Mouse (Mus musculus): ENCODE data around the gene Spice1.

Gene Spice1

DNA sequence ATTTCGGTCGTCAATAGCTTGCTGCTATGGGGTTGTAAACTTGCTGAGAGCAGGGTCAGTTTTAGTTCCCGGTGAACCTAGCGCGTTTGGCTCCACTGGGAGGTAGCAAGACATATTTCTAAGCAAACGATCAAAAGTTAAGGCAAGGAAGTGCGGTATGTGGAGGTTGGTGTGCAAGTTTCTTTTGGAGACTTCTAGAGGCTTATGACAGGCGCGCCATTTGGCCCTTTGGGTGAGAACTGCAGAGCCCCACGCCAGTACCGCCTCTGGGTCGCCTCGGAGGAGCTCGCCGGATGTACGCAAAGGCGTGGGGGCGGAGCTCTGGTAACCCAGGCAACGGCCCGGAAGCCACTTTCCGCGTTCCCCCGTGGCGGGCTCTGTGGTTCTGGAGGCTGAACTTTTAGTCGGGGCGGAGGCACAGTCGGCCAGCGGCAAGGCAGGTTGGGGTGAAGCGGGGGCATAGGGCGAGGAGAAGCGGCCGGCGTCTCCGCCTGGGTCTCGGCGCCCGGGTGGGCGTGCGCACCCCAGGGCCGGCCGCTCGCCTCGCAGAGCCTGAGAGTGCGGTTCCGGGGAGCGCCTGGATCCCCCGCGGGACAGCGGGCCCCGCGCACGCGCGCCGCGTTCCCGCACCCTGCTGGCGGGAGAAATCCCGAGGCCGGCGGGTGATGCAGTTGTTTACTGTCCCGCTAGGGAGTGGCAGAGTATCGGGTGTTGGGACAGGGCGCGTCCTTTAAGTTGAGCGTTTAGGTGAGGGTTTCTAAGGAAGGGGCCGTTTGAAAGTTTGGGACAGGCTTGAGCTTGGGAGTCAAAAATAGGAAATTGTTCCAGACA, at the start of gene Spice1:
TSS of gene Spice1 (plus strand) at position 51 of the 831 bp plus-strand sequence.
- in situ Hi-C loops (cut with MboI; ENCODE audit: unreplicated experiment in 2 of 2) = no loop called here

GRCm38 (mm10) chr16:44299438-44300093, 47.4 kb upstream of the Spice1 start:
- in situ Hi-C loops (cut with MboI; ENCODE audit: unreplicated experiment in 2 of 2) = no loop called here

DNA sequence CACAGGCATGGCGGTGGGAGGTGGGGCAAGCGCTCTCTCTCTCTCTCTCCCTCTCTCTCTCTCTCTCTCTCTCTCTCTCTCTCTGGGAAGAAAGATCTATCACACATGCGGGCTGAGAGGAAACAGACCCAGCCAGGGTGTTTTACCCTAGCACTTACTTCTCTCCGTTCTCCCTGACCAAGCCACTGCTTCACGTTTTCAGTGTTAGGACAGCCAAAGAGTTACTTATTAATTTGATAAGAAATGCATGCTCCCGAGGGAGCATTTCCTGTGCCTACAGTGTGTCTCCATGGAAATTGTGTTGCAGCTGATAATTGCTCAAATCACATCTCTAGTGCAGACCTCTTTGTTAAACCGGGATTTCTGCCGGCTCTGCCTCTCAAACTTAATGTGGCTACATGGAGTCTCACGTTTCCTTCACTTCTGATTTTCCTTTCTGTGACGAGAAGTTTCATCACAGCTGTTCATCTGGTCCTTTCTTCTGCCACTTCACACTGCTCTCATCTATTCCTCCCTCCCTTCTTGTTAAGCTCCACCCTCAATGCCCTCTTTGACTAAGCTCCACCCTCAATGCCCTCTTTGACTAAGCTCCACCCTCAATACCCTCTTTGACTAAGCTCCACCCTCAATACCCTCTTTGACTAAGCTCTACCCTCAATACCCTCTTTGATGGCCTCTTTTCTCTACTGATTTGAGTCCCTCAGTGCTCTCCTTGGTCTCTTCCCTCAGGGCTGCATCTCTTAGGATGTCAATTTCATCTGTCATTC, 44.6 kb upstream of the Spice1 start:
- in situ Hi-C loops (cut with MboI; ENCODE audit: unreplicated experiment in 2 of 2) = no loop called here

- in situ Hi-C loops (cut with MboI; ENCODE audit: unreplicated experiment in 2 of 2) = no loop called here
Measured at GRCm38 (mm10) chr16:44303822-44304221, 43.1 kb upstream of the Spice1 start.

DNA sequence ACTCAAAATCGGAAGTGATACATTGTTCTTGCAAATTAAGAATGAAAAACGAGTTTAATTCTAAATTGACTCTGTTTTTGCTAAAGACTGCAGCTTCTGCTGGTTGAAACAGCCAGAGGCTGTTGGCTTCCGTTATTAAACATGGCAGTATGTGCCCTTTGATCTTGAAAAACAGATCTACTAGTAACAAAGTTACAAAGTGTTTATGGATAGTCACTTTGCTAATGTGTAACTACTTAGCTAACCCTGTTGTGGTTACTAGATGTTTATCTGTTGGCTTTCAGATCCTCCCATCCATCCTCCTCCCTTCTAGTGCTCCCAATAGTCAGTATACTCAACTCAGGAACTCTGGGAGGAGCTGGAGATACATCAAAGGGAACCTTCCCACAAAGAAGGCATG, 41.3 kb upstream of the Spice1 start:
- in situ Hi-C loops (cut with MboI; ENCODE audit: unreplicated experiment in 2 of 2) = no loop called here

DNA sequence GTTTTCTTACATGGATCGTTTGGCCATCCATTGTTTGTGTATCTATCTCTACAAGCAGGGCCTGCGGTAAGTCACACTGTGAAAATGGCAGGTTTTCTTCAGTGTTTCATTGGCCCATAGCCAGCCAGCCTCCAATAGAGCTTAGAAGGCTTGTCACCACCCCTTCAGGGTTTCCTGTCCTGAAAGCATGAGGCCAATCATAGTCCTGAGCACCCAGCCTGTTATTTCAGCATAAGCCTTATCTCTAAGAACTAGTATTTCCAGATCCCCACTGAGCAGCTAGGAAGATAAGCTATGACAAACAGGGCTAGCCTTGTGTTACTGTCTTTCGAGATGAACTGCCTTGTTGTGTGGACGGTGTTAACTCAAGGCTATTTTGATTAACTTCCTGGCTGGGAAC, 33.5 kb upstream of the Spice1 start:
- in situ Hi-C loops (cut with MboI; ENCODE audit: unreplicated experiment in 2 of 2) = no loop called here

- in situ Hi-C loops (cut with MboI; ENCODE audit: unreplicated experiment in 2 of 2) = no loop called here
Measured at GRCm38 (mm10) chr16:44316350-44316749, 30.6 kb upstream of the Spice1 start.

- in situ Hi-C loops (cut with MboI; ENCODE audit: unreplicated experiment in 2 of 2) = no loop called here
Measured at GRCm38 (mm10) chr16:44320232-44320631, 26.7 kb upstream of the Spice1 start.

- in situ Hi-C loops (cut with MboI; ENCODE audit: unreplicated experiment in 2 of 2) = no loop called here
Measured at GRCm38 (mm10) chr16:44328644-44329043, 18.3 kb upstream of the Spice1 start.

DNA sequence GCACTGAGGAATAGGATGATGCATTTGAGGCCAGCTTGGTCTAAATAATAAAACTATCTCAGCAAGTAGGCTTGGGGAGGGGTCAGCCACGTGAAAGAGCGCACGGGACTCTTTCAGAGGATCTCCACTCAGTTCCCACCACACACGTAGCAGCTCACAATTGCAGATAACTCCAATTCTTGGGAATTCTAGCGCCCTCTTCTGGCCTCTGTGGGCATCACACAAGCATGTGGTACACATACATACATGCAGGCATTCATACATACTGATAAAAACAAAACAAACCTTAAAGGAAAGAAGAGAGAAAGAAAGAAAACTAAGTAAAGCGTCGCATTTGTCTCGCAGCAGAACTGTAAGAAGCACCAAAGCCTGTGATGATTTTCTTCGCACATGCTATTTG, 16.3 kb upstream of the Spice1 start:
- in situ Hi-C loops (cut with MboI; ENCODE audit: unreplicated experiment in 2 of 2) = no loop called here

GRCm38 (mm10) chr16:44331154-44331553, 15.8 kb upstream of the Spice1 start:
- in situ Hi-C loops (cut with MboI; ENCODE audit: unreplicated experiment in 2 of 2) = no loop called here

DNA sequence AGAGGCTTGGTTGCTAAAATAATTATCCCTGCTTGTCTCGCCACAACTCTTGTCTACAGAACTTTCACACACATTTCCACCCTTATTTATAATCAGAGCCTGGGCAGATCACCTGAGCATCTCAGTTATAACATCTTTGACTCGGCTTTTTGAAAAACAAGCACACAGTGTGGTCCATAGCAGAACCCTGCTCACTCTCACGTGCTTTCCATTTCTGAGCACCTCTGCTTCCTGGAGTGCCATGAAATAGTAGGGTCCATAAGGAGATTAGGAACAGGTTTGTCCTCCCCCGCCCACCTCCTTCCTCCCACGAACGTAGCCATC, 15.3 kb upstream of the Spice1 start:
- in situ Hi-C loops (cut with MboI; ENCODE audit: unreplicated experiment in 2 of 2) = no loop called here

DNA sequence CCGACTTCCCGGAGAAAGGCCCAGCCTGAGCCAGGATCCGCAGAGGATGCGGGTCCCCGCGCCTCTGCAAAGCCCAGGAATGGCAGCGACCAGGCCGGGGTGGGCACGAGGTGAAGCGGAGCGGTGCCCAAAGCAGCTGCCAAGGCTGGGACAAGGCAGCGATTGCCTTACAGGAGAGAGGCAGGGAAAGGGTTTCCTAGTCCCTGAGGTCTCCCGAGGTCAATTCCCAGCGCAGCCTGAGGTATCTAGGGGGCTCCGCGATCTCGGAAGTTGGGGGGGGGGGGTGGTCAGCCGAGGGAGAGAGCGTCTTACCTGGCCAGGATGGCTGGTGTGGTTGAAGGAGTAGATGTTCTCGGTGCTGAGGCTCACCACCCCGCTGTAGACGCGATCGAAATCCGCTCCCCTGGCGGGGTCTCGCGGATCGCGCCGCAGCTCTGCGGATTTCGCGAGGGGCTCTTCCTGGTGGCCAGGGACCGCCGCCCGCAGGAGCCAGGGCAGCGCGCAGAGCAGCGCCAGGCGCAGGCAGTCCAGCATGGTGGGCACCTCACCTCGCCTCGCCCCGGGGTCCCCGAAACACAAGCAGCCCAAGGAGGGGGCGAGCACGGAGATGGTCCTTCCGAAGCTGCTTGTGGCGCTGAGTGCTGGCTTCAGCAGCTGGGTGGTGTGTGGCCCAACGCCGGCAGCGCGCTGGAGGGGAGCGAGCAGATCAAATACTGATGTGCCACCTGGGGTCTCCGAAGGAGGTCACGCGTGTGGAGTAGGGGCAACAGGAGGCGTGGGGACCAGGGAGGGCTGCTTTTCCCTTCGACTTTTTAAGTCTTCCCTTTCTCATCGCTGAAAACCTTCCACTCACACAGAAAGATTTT, 14.7 kb upstream of the Spice1 start:
- in situ Hi-C loops (cut with MboI; ENCODE audit: unreplicated experiment in 2 of 2) = no loop called here

- in situ Hi-C loops (cut with MboI; ENCODE audit: unreplicated experiment in 2 of 2) = no loop called here
Measured at GRCm38 (mm10) chr16:44332861-44333284, 14.0 kb upstream of the Spice1 start, which contains the start of gene Sidt1. Gene Sidt1, minus strand, starts transcription at chr16:44333196.

DNA sequence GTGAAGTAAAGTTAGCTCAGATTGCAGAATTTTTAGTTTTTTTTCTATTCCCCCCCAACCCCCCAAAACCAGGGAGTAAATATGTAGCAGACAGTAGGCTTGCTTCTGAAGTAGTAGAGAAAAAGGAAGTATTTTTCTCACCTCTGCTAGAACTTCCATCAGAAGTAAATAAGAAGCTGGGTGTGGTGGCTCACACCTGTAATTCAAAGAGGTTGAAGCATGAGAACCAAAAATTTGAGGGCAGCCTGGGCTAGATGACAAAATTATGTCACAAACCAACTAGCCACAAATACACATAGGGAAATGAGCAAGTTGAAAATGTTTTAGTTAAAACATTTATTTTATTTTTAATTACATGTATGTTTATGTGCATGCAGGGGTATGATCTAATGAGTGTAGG, 9.4 kb upstream of the Spice1 start:
- in situ Hi-C loops (cut with MboI; ENCODE audit: unreplicated experiment in 2 of 2) = no loop called here

- in situ Hi-C loops (cut with MboI; ENCODE audit: unreplicated experiment in 2 of 2) = loop anchor here (10.0 to 25.0 kb wide), 2 partner anchors 205 to 488 kb away; no protein-coding TSS in a partner anchor
Measured at GRCm38 (mm10) chr16:44349801-44350397, 3.0 kb downstream of the Spice1 start.

DNA sequence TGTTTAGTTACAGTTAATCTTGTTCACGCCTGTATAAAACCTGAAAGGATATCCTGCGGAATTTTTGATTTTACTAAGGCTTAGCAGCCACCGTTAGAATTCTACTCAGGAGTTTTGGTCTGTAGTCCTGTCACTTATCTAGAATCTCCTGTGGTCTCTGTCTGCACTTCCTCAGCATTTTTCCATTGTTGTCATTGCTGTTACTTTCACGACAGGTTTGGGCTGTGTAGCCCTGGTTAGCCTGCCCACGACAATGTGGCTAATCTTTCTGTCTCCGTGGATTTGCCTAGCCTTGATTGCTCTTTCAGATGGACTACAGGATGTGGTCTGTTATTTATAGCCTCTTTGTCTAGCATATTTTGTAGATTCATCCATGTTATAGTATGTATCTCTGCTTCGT, 9.4 kb downstream of the Spice1 start:
- in situ Hi-C loops (cut with MboI; ENCODE audit: unreplicated experiment in 2 of 2) = loop anchor here (10.0 to 25.0 kb wide), 2 partner anchors 211 to 494 kb away; no protein-coding TSS in a partner anchor

DNA sequence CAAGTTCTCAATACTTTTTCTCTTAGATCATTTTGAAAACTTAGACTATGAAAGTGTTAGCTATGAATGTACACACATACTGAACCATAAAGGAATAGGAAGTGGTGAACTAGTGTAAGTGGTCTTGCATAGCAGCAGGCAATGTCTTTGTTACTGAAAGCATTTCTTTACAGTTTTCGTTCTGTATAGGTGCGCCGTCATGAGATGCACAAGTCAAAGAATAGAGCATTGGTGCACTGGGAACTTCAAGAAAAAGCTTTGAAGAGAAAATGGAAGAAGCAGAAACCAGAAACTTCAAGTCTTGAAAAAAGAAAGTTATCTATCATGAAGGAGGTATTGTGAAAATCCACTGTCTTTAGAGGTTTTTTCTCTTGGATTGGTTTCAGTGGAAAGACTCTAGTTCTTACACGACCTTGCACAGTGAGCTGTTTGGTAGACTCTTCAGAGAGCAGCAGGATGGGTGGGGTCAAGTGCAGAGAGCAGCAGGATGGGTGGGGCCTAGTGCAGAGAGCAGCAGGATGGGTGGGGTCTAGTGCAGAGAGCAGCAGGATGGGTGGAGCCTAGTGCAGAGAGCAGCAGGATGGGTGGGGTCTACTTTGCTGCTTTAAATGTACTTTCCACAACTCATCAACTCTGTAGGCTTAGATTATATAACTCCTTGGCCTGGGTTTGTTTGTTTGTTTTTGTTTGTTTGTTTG, 10.8 kb downstream of the Spice1 start:
- in situ Hi-C loops (cut with MboI; ENCODE audit: unreplicated experiment in 2 of 2) = loop anchor here (10.0 to 25.0 kb wide), 2 partner anchors 213 to 495 kb away; no protein-coding TSS in a partner anchor
